Mouse (Mus musculus) spleen, embryonic (tissue): ENCODE results near the gene Ldlrad3.

ENCODE experiments used
- CTCF ChIA-PET: fragments of 350-600 bp; sonication (Branson Sonifier 250); formaldehyde crosslinking; loops from one replicate; lab custom pipeline; 2022; lab: Charles Lee

Ldlrad3 gene

DNA sequence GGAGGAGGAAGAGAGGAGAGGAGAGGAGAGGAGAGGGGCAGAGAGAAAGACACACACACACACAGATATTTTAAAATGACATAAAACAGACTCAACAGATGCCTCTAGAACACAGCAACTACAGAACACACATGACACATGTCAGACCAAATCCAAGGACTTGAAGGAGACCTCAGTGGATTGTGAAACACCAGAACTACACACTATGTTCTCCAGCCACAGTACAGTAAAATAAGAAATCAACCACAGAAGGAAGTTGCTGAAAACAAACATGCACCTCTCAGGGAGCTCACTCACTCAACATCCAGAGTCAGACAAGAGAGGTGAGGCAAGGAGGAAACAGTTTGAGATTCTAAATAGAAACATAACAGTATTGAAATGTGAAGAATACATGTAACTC is 103.4 kb downstream of the Ldlrad3 start:
- CTCF ChIA-PET, result no interaction called here

DNA sequence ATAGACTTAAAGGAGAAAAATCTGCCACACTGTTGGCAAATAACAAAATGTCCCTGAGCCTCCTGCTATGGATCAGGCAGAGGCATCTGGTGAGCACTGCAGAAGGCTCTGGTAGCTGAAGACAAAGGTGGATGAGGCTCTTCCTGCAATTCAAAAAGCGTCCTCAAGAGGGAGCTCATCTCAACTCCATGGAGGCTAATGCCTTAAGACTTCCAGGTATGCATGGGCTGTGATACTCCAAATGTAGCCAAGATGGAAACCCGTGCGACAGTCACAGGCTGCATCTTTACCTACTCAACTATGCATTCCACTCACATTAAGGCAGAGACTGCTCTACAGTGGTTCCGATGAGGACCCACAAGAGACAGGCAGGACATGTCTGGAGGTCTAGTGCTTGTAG is 108.6 kb downstream of the Ldlrad3 start:
- CTCF ChIA-PET, result no interaction called here

DNA sequence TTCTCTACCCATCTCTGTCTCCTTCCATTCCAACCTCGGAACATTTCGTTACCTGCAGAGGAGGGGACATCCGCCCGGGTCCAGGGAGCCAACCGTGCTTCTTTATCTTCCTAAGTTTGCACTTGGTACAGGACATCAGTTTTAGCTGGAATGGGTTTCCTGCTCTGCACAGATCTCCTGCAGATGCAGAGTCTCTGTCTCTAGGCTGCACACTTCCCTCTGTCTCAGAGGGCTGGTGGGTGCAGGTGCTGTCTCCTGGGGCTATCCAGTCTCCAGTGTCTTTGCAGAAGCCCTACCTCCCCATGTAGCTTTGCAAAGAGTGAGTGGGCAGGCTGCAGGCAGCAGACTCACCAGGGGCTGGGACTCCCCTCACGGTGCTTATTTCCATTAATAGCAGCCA is 109.9 kb downstream of the Ldlrad3 start:
- CTCF ChIA-PET, result no interaction called here

DNA sequence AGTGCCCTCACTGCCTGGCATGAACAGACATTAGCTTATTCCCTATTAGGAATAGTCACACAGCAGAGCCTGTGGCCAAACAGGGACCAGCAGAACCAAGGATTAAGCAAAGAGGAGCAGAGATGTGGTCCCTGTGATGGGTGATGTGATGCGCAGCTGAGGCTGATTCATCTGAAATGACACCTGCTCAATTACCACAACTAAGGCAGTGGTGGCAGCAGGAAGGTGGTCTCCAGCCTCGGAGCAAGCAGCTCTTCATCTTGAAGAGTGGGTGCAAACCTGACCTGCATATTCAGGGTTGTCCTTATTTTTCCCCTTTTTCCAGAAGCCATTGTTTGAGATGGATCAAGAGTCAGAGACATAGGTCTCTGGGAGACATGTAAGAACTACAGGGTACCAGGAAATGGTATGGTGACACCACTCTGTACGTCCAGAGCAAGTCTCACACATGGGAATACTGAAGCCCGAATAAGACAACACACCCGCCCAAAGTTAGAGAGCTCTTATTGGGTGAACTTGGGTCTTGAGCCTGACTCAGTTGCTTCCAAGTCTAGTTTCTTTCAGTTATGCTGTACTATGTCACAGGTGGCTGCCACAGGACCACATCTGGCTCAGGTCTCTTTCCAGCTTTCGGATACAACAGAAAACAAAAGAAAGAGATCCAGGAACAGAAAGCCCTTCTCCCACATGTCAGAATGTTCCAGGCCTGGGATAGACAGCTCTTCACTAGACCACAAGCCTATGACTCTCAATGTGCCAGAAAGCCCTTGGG is 112.7 kb downstream of the Ldlrad3 start:
- CTCF ChIA-PET, result no interaction called here

DNA sequence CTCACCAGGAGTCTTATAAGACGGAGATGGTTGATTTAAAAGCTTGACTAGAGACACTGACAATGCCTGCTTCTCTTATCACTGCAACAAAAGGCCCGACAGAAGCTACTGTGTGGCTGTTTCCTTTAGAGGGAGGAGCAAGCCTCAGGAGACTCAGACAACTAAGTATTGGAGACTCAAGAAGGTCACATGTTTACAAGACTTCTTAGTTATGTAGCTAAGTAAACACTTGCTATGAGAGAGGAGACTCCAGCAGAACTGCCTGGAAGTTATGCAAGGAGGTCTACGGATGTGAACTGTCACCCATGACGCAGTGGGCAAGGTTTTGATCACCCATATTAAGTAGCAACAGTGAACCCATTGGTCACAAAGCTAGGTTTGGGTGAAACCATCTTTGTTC is 113.3 kb downstream of the Ldlrad3 start:
- CTCF ChIA-PET, result no interaction called here

DNA sequence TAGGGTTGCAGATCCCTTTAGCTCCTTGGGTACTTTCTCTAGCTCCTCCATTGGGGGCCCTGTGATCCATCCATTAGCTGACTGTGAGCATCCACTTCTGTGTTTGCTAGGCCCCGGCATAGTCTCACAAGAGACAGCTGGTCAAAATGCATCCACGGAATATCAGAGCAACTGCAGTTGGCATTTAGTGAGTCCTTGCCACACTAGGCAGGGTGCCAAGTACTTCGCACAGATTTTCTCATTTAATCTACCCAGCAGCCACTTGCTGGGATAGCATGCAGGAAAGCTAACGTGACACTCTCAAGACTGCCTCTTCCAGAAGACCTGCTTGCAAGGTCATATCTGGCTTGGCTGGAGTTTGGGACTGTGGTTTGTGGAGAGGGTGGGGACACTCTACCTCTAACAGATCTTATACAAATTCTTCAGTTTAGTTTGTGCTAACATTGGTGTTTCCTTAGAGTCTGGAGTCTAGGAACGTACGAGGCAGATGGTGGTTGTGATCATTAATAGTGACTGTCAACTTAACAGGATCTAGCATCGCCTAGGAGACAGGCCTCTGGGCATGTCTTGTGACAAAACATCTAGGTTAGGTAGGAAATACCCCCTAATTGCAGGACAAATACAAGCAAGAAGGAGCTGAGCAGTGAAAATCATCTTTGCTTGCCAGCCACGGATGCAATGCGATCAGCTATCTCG is 115.0 kb downstream of the Ldlrad3 start:
- CTCF ChIA-PET, result no interaction called here

DNA sequence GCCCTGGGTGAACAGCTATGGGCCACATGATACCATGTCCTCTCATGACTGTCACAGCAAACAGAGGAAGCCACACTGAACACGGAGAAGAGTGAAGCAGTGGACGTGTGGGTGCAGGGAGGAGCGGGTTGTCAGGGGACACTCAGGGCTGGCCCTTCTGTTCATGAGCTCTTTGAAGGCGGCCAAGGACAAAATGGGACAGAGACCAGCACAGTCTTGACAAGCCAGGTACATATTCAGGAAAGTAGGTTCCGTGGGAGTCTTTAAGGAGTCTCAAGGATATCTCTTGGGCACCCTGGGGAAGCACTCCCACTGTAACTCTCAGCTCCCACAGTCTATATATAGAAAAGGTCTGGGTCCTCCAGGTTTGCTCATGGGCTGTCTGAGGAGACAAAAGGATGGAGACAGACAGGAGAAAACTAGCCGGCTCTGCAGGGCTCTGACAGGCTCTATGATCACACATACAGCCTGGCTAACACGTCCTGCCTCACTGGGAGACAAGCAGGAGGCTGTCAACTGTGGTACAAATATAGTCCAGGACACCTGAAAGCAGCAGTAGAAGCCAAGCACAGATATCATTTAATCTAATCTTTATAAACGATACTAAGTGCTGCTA is 121.3 kb downstream of the Ldlrad3 start:
- CTCF ChIA-PET, result no interaction called here

DNA sequence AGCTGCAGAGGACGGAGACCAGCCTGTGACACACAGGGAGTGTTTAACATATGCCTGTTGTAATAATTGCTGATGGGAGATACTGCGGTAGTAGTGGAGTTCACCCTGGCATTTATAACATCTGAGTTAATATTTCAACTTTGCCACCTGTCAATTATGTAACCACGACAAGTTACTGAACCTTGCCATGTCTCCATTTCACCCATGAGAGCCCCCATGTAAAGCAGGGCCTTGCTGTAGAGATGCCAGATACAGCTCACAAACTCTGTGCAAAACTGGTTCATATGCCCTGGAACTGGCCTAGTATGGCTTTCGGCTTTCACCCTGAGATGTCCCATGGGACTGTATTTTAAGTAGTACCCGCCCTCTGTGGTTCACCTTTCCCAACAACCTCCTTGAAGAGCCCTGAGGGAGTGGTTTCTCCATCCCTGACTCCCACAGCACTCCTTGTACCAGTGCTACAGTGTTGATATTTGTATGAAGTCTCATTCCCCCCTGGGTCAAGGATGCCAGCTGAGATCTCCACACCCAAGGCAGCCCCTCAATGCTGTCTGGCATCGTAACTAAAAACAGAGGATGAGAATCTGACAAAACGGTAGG is 122.2 kb downstream of the Ldlrad3 start:
- CTCF ChIA-PET, result no interaction called here

DNA sequence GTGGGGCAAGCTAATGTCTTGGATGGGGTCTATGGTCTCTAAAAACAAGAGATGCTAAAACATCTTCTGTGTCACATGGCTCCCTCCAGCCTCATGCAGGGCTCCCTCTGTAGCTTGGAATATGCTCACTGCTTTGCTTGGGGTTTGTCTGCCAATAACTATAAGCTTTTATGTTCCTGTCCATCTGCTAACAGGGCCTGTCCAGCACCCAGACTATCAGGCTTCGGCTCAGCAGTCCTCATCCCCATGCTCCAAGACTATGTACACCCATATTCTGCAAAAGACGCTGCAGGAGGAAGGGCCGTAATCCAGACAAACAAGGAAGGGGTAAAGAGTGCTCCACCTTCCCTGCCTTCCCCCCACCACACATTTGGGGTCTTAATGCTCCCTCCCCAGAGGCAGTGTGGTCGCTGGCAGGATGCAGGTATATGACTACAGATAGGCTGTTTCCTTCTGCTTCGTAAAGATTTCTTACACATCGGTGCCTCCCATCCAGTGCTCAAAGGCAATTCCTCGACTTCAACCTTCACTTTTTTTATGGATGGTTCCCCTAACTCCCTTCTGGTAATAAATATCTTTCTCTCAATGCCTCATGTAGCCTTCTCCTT is 123.2 kb downstream of the Ldlrad3 start:
- CTCF ChIA-PET, result no interaction called here

DNA sequence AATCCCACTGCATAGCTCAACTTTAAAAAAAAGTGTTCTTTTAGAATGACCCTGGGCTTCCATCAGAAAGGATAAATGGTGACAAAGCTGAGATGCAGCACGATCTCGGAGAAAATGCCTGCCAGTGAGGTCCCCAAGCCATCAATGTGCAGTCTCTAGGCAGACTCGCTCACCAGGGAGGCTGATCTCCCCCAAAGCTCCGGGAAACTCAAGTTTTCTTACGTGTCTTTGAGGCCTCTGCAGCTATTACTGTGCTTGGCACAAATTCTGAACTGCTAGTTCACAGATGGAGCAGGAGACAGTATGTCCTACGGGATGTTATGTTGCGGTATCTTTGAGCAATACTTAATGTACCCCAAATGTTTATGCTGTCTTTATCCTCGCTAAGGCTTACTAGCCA is 124.3 kb downstream of the Ldlrad3 start:
- CTCF ChIA-PET, result no interaction called here

DNA sequence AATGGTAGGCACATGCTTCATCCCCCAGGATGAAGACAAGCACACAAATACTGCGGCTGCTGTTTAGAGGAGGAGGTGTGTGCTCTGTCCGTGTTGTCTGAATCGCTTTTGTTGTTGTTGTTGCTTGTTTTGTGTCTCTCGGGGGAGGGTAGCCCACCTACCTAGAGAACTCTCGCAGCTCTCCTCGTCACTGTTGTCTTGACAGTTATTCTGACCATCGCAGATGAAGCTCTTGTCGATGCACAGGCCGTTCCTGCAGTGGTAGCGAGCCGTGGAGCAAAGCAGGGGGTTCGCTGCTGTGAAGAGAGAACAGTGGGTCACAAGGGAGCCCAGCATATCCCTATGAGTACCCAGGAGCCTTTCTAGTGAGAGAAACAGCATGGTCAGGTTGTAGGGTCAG is 128.4 kb downstream of the Ldlrad3 start:
- CTCF ChIA-PET, result no interaction called here

DNA sequence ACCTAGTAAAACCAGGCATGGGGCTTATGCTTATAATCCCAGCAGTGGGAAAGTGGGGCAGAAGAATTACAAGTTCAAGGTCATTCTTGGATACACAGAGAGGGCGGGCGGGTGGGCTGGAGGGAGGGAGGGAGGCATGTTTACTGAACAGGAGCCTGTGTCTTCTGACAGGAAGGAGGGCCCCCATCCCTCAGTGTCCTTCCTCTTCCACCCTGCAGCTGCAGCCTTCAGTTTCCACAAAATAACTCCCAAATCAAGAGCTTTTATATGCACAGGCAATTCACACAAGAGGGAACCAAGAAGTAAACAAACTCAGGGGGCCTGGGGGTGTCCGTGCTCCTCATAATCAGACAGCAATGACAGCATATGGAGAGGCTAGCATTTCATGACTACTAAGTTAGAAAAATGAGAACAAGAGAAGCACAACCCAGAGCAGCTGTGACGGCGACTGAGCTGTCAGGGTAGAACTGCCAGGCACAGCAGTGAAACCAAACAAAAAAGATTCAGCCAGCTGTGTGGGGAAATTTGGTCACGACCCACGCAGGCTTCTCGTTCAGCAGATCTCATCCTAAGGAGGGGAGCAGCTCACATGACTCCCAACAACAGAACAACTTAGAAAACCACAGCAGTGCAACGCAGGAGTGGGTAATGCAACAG is 129.0 kb downstream of the Ldlrad3 start:
- CTCF ChIA-PET, result no interaction called here

DNA sequence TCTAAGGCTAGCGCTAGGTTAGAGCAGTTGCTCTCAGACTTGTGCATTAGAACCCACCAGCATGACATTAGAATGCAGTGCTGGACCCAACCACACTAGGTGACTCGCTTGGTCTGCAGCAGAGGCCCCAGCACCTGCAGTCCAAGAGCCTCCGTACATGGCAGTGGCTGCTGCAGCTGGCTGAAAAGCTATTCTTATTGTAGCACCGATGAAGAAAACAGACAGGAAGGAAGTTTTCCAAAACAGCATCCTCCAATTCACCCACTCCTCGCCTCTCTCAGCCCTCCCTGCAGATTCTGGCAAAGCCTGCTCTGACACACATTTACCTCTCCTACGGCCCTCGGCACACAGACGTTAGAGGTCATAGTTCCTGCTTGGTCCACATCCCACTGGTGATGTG is 130.0 kb downstream of the Ldlrad3 start:
- CTCF ChIA-PET, result no interaction called here

DNA sequence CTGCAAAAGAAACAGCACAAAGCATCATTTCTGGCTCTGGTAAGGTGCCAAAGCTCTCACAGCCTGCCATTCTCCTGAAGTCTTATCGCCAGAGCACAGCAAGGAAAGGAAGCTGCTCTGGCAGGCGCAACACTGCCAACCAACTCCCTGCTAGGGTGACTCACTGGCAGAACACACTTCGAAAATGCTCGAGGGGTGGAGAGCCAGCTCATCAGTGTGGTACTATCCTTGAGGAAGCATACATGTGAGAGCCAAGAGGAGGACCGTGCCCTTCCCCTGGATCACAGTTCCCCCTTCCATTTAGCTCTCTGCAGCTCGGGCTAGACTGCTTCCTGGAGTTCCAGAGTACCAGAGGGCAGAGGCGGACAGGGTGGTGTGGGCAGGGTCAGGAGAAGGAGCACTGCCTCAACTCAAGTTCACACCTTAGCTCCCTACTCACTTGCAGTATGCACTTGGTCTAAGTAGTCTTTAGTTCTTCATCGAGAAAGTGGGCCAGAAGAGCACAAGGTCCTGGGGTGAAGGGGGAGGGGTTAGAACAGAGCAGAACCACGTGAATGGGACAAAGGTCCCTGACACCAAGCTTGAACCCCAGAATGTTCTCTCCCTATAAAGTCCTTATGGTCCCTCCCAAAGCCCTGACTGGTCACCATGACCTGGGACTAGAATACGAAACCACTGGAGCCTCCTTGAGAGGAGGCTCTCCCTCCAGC is 133.1 kb downstream of the Ldlrad3 start:
- CTCF ChIA-PET, result interaction anchor here (0.6 kb wide), 1 partner anchor 83 kb away, joined by 4 read pairs; no protein-coding TSS in a partner anchor

DNA sequence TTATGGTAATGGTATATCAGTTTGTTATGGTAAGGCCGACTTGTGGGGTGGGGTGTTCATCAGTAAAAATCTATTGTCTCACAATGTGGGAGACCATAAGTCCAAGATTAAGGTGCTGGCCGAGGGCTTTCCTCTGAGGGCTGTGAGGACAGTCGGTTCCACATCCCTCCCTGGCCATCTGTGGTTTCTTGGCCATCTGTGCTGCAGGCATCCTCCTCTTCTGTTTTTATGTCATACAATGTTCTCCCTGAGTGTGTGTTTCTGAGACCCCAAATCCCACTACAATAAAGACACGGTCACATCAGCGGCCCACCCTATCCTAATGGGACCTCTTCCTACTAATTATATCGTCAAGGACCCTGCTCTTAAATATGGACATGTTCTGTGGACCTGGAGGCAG is 133.8 kb downstream of the Ldlrad3 start:
- CTCF ChIA-PET, result no interaction called here

DNA sequence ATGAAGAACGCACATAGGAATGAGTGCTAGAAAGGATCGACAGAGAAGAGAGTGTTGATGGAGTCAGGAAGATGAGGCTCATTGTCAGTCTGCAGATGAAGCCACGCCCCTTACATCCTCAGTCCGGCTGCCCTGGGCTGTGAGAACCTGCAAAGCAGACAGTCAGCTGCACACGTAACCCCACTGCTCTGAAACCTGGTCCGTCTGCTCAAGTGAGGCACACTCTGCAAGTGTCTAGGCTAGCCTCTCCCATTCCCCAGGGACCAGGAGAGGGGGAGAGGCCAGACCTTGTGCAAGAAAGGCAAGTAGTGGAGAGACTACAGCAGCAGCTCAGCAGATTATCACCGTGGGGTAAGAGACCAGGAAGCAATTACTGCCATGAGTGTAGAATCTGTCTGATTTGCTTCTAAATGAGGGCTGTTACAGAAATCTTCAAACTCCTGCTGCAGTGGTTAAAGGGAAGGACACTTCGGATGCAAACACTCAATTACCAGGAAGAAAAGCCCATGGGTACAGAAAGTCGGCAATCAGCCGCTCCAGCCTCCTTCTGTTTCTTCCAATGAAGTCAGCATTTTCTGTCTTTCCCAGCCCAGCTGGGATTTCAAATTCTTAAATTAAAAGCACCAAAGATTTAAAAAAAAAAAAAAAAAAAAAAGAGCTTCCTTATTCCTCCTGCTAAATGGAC is 136.2 kb downstream of the Ldlrad3 start:
- CTCF ChIA-PET, result no interaction called here

DNA sequence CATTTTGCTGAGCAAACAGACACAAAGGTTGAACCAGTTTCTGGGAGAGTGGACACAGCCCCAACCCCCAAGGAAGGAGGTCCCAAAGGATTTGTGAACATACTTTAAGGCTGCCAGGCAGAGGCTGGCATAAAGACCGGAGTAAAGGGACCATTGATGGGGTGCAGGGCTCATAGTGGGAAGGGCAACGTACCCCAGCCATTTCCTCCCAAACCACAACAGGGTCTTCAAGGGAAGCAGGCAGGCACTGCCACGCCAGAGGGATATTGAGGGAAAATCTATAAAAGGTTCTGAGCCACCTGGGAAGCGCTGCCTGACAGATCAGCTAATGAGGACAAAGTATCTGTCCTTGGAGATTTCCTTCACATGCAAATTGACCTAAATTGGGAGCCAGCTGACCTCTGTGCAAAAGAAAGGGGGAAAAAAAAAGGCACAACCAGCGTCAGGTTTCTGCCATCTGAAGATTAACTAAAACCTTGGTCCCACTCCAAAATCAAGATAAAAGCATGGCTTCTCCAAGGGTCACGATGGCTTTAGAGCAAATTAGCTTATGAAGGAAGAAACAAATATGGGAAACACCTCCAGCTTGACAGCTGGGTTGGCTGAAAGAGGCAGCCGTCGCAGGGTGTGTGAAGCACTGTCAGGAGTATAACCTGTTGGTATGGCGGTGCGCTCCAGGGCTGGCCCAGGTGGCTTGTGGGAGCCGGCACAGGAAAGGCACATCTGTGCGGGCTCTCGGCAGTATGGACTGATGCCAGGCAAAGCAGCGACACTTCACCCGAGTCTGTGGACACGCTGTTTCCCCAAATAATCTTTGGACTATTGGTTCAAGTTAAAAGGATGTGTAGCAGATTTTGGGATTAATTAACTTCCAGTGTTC is 137.6 kb downstream of the Ldlrad3 start:
- CTCF ChIA-PET, result no interaction called here

DNA sequence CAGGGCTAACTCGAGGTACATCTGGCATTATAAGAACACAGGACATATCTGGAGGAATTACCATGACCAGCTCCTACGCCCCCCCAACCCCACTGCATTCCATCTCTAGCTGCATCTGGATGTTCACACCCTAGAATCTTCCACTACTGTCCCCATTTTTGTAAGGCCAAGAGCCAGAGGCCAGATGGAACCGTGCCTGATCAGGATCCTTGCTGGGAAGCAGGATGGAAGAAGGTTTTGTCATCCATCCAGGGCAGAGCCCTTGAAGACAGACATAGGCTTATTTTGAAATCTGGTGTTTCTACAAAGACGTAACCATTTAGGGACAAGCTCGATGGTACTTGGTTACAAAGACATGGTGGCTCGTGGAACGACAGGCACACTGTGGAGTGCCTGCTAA is 139.7 kb downstream of the Ldlrad3 start:
- CTCF ChIA-PET, result no interaction called here

DNA sequence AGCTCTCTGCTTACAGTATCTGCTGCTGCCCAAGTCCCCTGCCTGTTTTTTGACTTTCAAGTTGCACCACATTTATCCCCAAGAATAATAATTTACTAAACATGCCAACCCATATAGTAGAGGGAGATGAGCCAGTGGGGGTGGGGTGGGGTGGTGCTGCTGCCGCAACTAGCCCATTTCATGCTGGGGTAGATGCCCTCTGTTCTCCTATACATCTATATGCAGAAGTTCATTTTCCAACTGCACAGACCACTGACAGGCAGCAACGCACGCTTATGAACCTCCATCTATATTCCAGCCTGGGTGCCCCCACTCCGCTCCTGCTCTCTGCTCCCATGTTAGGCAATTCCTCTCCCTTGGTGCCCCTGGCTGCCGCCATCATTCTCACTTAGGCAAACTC is 145.7 kb downstream of the Ldlrad3 start:
- CTCF ChIA-PET, result no interaction called here
